Mouse (Mus musculus) gastrocnemius, adult 2 months (tissue): ENCODE measurements around the gene Phf14. TPM values are rescaled to one million over a fixed set of nuclear protein-coding genes. Genes with fewer than 3 reads are reported as not detected.

Source experiments
- DNase-seq: peaks from one replicate; pipeline ENCODE4 v3.0.0; 2022
- H3K27ac ChIP-seq: fragments of 200-600 bp; 2 replicates; pipeline ENCODE4 v1.8.1; 2022; ENCODE audit warnings: mild to moderate bottlenecking
- H3K4me3 ChIP-seq: fragments of 200-600 bp; 2 replicates; pipeline ENCODE4 v1.8.1; 2022; ENCODE audit warnings: mild to moderate bottlenecking, moderate library complexity
- CTCF ChIP-seq: fragments of 200-600 bp; IDR thresholded peaks from 2 replicates; pipeline ENCODE4 v1.8.1; 2022; ENCODE audit warnings: antibody characterized with exemption, mild to moderate bottlenecking, moderate library complexity
- intact Hi-C: fragments of 180-260 bp; cut with DNase I; formaldehyde crosslinking; loops from one replicate; pipeline ENCODE4 v1.15.1; 2025
- total RNA-seq, 2 experiments: library from RNA; stranded (reverse); gene quantifications; 2 replicates each; pipeline ENCODE4 v1.2.3; 2021

Phf14 gene
- total RNA-seq, 2 experiments from 2014 or later = 24.0 to 27.5 TPM

- intact Hi-C loops = no loop called here
- TF ChIP-seq CTCF = no peak
- DNase-seq = no peak
Measured at GRCm38 (mm10) chr6:12081722-12082121, 174.1 kb downstream of the Phf14 start.

GRCm38 (mm10) chr6:12082125-12082524 lies 174.5 kb downstream of the Phf14 start:
- H3K27ac ChIP-seq = no peak overlapping the region
- DNase-seq = no peak
- intact Hi-C loops = no loop called here
- no peak overlapping the region for H3K4me3 ChIP-seq
- TF ChIP-seq CTCF = no peak

More at GRCm38 (mm10) chr6:12081722-12082121, 174.1 kb downstream of the Phf14 start:
- Histone ChIP-seq H3K27ac (no peak overlapping the region), H3K4me3 (no peak overlapping the region)

- no peak for DNase-seq
- Histone ChIP-seq H3K27ac (no peak overlapping the region), H3K4me3 (no peak overlapping the region)
- no peak for TF ChIP-seq CTCF
- intact Hi-C loops = no loop called here
Measured at GRCm38 (mm10) chr6:12082531-12083216, 175.1 kb downstream of the Phf14 start.

- TF ChIP-seq CTCF = no peak
- DNase-seq = no peak
- Histone ChIP-seq H3K27ac (no peak overlapping the region), H3K4me3 (no peak overlapping the region)
- intact Hi-C loops = no loop called here
Measured at GRCm38 (mm10) chr6:12084721-12085120, 177.1 kb downstream of the Phf14 start.

- intact Hi-C loops = no loop called here
- no peak for TF ChIP-seq CTCF
- H3K27ac ChIP-seq = no peak overlapping the region
Measured at GRCm38 (mm10) chr6:12089439-12089992, 181.9 kb downstream of the Phf14 start.

GRCm38 (mm10) chr6:12095716-12096115 lies 188.1 kb downstream of the Phf14 start:
- no peak overlapping the region for H3K4me3 ChIP-seq

More at GRCm38 (mm10) chr6:12089439-12089992, 181.9 kb downstream of the Phf14 start:
- no peak overlapping the region for H3K4me3 ChIP-seq
- DNase-seq = no peak

GRCm38 (mm10) chr6:12097125-12097524 lies 189.5 kb downstream of the Phf14 start:
- no peak overlapping the region for H3K27ac ChIP-seq
- no peak overlapping the region for H3K4me3 ChIP-seq
- TF ChIP-seq CTCF = no peak
- no peak for DNase-seq
- intact Hi-C loops = no loop called here

More at GRCm38 (mm10) chr6:12095716-12096115, 188.1 kb downstream of the Phf14 start:
- H3K27ac ChIP-seq = no peak overlapping the region
- DNase-seq = no peak
- no peak for TF ChIP-seq CTCF
- intact Hi-C loops = no loop called here

- TF ChIP-seq CTCF = no peak
Measured at GRCm38 (mm10) chr6:12105144-12105543, 197.5 kb downstream of the Phf14 start.

GRCm38 (mm10) chr6:12107326-12107725 lies 199.7 kb downstream of the Phf14 start:
- no peak for TF ChIP-seq CTCF
- no peak overlapping the region for H3K27ac ChIP-seq
- no peak for DNase-seq
- H3K4me3 ChIP-seq = no peak overlapping the region
- intact Hi-C loops = no loop called here

More at GRCm38 (mm10) chr6:12105144-12105543, 197.5 kb downstream of the Phf14 start:
- DNase-seq = no peak
- intact Hi-C loops = no loop called here
- Histone ChIP-seq H3K27ac (no peak overlapping the region), H3K4me3 (no peak overlapping the region)

GRCm38 (mm10) chr6:12107786-12108185 lies 200.2 kb downstream of the Phf14 start:
- DNase-seq = no peak
- TF ChIP-seq CTCF = no peak
- intact Hi-C loops = no loop called here
- H3K27ac ChIP-seq = no peak overlapping the region
- no peak overlapping the region for H3K4me3 ChIP-seq

- Histone ChIP-seq H3K27ac (no peak overlapping the region), H3K4me3 (no peak overlapping the region)
- no peak for TF ChIP-seq CTCF
- intact Hi-C loops = no loop called here
- DNase-seq = no peak
Measured at GRCm38 (mm10) chr6:12116926-12117818, 209.6 kb downstream of the Phf14 start.

GRCm38 (mm10) chr6:12117819-12118570 lies 210.4 kb downstream of the Phf14 start:
- TF ChIP-seq CTCF = no peak
- intact Hi-C loops = no loop called here
- Histone ChIP-seq H3K27ac (no peak overlapping the region), H3K4me3 (no peak overlapping the region)
- no peak for DNase-seq
